Mouse (Mus musculus) kidney, embryonic 16.5 days (tissue): ENCODE measurements around the gene Btbd6. TPM values are rescaled to one million over a fixed set of nuclear protein-coding genes. Genes with fewer than 3 reads are reported as not detected.

ENCODE experiments used
- ATAC-seq: fragments of 200-750 bp; cut with Nextera tagmentation; 2 replicates; pipeline ENCODE4 v1.8.0; 2017; ENCODE audit warnings: moderate TSS enrichment; ENCODE audit not compliant: low FRiP score, low TSS enrichment
- H3K27ac ChIP-seq: fragments of 300-500 bp; sonication (generic); 2 replicates; pipeline ENCODE4 v1.5.1; 2014; ENCODE audit warnings: low read length
- H3K27me3 ChIP-seq: fragments of 300-500 bp; sonication (generic); 2 replicates; pipeline ENCODE4 v1.6.1; 2014; ENCODE audit warnings: low read length, control low read depth, mixed read lengths; ENCODE audit not compliant: insufficient read depth
- H3K36me3 ChIP-seq: fragments of 300-500 bp; sonication (generic); 2 replicates; pipeline ENCODE4 v1.6.1; 2014; ENCODE audit warnings: low read length, control low read depth, mixed read lengths; ENCODE audit not compliant: insufficient read depth
- H3K4me1 ChIP-seq: fragments of 300-500 bp; sonication (generic); 2 replicates; pipeline ENCODE4 v1.6.1; 2014; ENCODE audit warnings: low read length, control low read depth, mixed read lengths; ENCODE audit not compliant: insufficient read depth
- H3K4me2 ChIP-seq: fragments of 300-500 bp; sonication (generic); replicated peaks from 2 replicates; pipeline ENCODE4 v1.6.1; 2014; ENCODE audit warnings: low read depth, low read length
- H3K4me3 ChIP-seq: fragments of 300-500 bp; sonication (generic); 2 replicates; pipeline ENCODE4 v1.5.1; 2014; ENCODE audit warnings: mild to moderate bottlenecking, low read length
- H3K9ac ChIP-seq: fragments of 300-500 bp; sonication (generic); replicated peaks from 2 replicates; pipeline ENCODE4 v1.6.1; 2014; ENCODE audit warnings: low read length
- H3K9me3 ChIP-seq: fragments of 300-500 bp; sonication (generic); 2 replicates; pipeline ENCODE4 v1.6.1; 2016; ENCODE audit warnings: low read length, control low read depth
- WGBS: fragments of 180-500 bp; shearing (Covaris S2); extraction: QIAGEN DNeasy Blood & Tissue Kit; methylation state at CpG from one replicate; pipeline ENCODE4 v1.1.7; 2014; 5-methylcytosine and 5-hydroxymethylcytosine counted together
- polyA plus RNA-seq: library from polyadenylated mRNA; unstranded; fragments of >200 nt; fragmentation: Nextera tagmentation; extraction: Ambion mirVana; gene quantifications from 2 replicates; pipeline ENCODE4 v1.2.1, GENCODE M21; 2015

The Btbd6 gene
- polyA plus RNA-seq, 1 experiment from 2014 or later = 29.4 TPM

GRCm38 (mm10) chr12:113015956-113016355 lies 39.7 kb downstream of the Btbd6 start:
- no peaks in the 10 kb centered on the region for H3K9me3 ChIP-seq
- ATAC-seq = no peak
- no peak overlapping the region; the same call in 1 of the 2 replicates for H3K4me2 ChIP-seq
- peaks cover 28% of the 10 kb centered on the region for H3K4me1 ChIP-seq
- WGBS = 68% methylated on average over 4 of the region's 4 CpGs
- H3K9ac ChIP-seq = no peak overlapping the region
- H3K4me3 ChIP-seq = no peak overlapping the region
- no peaks in the 10 kb centered on the region for H3K27me3 ChIP-seq
- no peaks in the 10 kb centered on the region for H3K36me3 ChIP-seq
- no peak overlapping the region for H3K27ac ChIP-seq

- Histone ChIP-seq H3K36me3 (no peaks in the 10 kb centered on the region), H3K27ac (no peak overlapping the region), H3K4me3 (no peak overlapping the region), H3K9me3 (no peaks in the 10 kb centered on the region), H3K4me2 (no peak overlapping the region), H3K9ac (no peak overlapping the region), H3K27me3 (no peaks in the 10 kb centered on the region), H3K4me1 (peaks cover 28% of the 10 kb centered on the region)
- 76% methylated on average over 8 of the region's 8 CpGs for WGBS
- no peak for ATAC-seq
Measured at GRCm38 (mm10) chr12:113016976-113017375, 40.7 kb downstream of the Btbd6 start.

GRCm38 (mm10) chr12:113017429-113017984 lies 41.2 kb downstream of the Btbd6 start:
- no peak overlapping the region for H3K4me3 ChIP-seq
- WGBS = 73% methylated on average over 9 of the region's 9 CpGs
- H3K9ac ChIP-seq = no peak overlapping the region
- H3K4me1 ChIP-seq = peaks cover 28% of the 10 kb centered on the region
- H3K4me2 ChIP-seq = no peak overlapping the region
- no peaks in the 10 kb centered on the region for H3K27me3 ChIP-seq
- H3K27ac ChIP-seq = no peak overlapping the region
- no peak for ATAC-seq
- H3K9me3 ChIP-seq = no peaks in the 10 kb centered on the region
- H3K36me3 ChIP-seq = no peaks in the 10 kb centered on the region

- Histone ChIP-seq H3K27ac (no peak overlapping the region), H3K9ac (no peak overlapping the region), H3K36me3 (no peaks in the 10 kb centered on the region), H3K4me3 (no peak overlapping the region), H3K9me3 (no peaks in the 10 kb centered on the region), H3K4me2 (no peak overlapping the region), H3K4me1 (peaks cover 20% of the 10 kb centered on the region), H3K27me3 (no peaks in the 10 kb centered on the region)
- 74% methylated on average over 4 of the region's 4 CpGs for WGBS
- ATAC-seq = no peak
Measured at GRCm38 (mm10) chr12:113018763-113019162, 42.5 kb downstream of the Btbd6 start.

- no peaks in the 10 kb centered on the region for H3K36me3 ChIP-seq
- peaks cover 8% of the 10 kb centered on the region for H3K4me1 ChIP-seq
- H3K4me2 ChIP-seq = no peak overlapping the region
- no peaks in the 10 kb centered on the region for H3K27me3 ChIP-seq
- H3K9me3 ChIP-seq = 0 out of 2 replicates have a peak, but pooled peaks cover under 1% of the 10 kb centered on the region
- H3K9ac ChIP-seq = no peak overlapping the region
- no peak overlapping the region for H3K4me3 ChIP-seq
- no peak overlapping the region for H3K27ac ChIP-seq
- no peak for ATAC-seq
Measured at GRCm38 (mm10) chr12:113021488-113021887, 45.2 kb downstream of the Btbd6 start.

- Histone ChIP-seq H3K27me3 (no peaks in the 10 kb centered on the region), H3K4me2 (no peak overlapping the region), H3K9ac (no peak overlapping the region), H3K4me1 (no peaks in the 10 kb centered on the region), H3K36me3 (no peaks in the 10 kb centered on the region), H3K4me3 (no peak overlapping the region), H3K27ac (no peak overlapping the region), H3K9me3 (0 out of 2 replicates have a peak, but pooled peaks cover 3% of the 10 kb centered on the region)
- 82% methylated on average over 4 of the region's 4 CpGs for WGBS
- ATAC-seq = no peak
Measured at GRCm38 (mm10) chr12:113023082-113023481, 46.8 kb downstream of the Btbd6 start.

GRCm38 (mm10) chr12:113026557-113026956 lies 50.3 kb downstream of the Btbd6 start:
- 91% methylated on average over 1 of the region's 1 CpGs for WGBS
- H3K9me3 ChIP-seq = 0 out of 2 replicates have a peak, but pooled peaks cover 3% of the 10 kb centered on the region

GRCm38 (mm10) chr12:113027495-113027894 lies 51.2 kb downstream of the Btbd6 start:
- Histone ChIP-seq H3K27ac (no peak overlapping the region), H3K4me1 (peaks cover 13% of the 10 kb centered on the region), H3K36me3 (no peaks in the 10 kb centered on the region), H3K27me3 (no peaks in the 10 kb centered on the region), H3K4me2 (no peak overlapping the region), H3K9ac (no peak overlapping the region), H3K9me3 (0 out of 2 replicates have a peak, but pooled peaks cover 3% of the 10 kb centered on the region), H3K4me3 (no peak overlapping the region)
- ATAC-seq = no peak
- 93% methylated on average over 2 of the region's 2 CpGs for WGBS

More at GRCm38 (mm10) chr12:113026557-113026956, 50.3 kb downstream of the Btbd6 start:
- Histone ChIP-seq H3K36me3 (no peaks in the 10 kb centered on the region), H3K9ac (no peak overlapping the region), H3K4me1 (peaks cover 4% of the 10 kb centered on the region; the same call in 1 of the 2 replicates), H3K4me2 (no peak overlapping the region), H3K27ac (no peak overlapping the region), H3K27me3 (no peaks in the 10 kb centered on the region), H3K4me3 (no peak overlapping the region)
- ATAC-seq = no peak

- no peak overlapping the region for H3K4me2 ChIP-seq
- no peak for ATAC-seq
- H3K9ac ChIP-seq = no peak overlapping the region
- WGBS = 57% methylated on average over 5 of the region's 5 CpGs
- H3K27me3 ChIP-seq = no peaks in the 10 kb centered on the region
- H3K27ac ChIP-seq = no peak overlapping the region
- peaks cover 19% of the 10 kb centered on the region for H3K4me1 ChIP-seq
- H3K4me3 ChIP-seq = no peak overlapping the region
- 0 out of 2 replicates have a peak, but pooled peaks cover 3% of the 10 kb centered on the region for H3K9me3 ChIP-seq
- no peaks in the 10 kb centered on the region for H3K36me3 ChIP-seq
Measured at GRCm38 (mm10) chr12:113028067-113028466, 51.8 kb downstream of the Btbd6 start.
